Mouse (Mus musculus) ovary, adult 18-20 months (tissue): Measurements from ENCODE around the gene Pabpc4.

Source experiments
- DNase-seq: peaks from one replicate; pipeline ENCODE4 v3.0.0; 2022; ENCODE audit warnings: low spot score, mixed read lengths

Gene Pabpc4

GRCm38 (mm10) chr4:123261721-123262401, at the start of gene Pabpc4:
Gene Pabpc4, plus strand, starts transcription at chr4:123262351.
- DNase-seq: no peak

DNA sequence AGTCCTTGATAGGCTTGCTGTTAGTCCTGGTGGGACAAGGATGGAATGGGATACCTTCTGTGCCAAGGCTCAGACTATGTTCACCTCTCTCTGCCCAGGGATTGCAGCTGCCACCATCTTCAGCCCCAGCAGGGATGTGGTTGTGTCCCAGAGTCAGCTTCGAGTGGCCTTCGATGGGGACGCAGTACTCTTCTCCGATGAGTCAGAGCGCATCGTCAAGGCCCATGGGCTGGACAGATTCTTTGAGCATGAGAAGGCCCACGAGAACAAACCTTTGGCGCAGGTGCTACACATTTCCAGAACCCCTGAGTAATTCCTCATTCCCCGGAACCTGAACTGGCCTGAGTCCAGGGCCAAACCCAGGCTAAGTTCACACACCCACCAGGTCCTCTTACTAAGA, 48.2 kb upstream of the Pabpc4 start:
- no peak for DNase-seq

DNA sequence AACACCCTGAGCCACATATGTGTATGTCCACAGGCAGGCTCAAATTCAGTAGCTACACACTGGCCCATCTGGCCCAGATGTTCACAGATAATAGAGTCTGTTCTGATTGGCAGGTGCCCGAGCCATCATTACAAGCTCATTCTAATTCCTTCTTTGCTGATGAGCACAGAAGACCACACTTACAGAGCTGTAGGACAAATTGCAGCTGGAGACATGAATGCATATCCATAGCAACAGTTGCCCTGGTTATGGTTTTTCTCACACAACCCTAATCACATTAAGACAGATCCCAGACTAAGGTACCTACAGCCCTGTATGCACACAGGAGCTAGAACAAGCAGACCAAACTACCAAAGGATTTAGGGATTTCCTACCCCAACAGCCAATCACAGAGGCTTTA, 46.8 kb upstream of the Pabpc4 start:
- no peak for DNase-seq

GRCm38 (mm10) chr4:123216782-123217181, 45.4 kb upstream of the Pabpc4 start:
- DNase-seq: no peak

DNA sequence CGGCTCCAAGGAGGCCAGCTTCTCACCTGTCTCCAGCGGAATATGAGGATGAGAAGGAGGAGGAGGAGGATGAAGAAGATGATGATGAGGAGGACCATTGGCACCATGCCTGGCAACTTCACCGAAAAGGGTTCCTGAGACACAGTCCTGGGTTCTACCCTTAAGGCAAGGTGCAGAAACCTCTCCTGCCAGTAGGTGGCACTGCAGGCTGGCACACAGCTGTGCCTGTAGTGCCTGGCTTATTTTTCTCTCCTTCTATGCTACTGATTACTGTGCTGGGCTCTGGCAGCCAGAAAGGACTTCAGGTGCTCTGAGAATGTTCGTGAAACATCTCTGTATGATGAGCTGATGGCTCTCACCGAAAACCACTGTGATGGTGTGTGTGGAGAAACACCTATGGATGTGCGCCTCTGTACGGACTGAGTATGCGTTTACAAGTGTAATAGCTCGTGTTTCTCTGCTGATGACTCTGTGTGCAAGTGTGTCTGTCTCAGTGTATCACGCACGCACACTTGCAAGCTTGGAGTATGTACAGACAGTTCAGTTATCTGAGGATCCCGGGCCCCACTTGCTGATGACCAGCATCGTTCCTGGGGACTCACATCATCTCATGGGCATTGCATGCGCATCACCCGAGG, 42.3 kb upstream of the Pabpc4 start:
- DNase-seq: no peak

DNA sequence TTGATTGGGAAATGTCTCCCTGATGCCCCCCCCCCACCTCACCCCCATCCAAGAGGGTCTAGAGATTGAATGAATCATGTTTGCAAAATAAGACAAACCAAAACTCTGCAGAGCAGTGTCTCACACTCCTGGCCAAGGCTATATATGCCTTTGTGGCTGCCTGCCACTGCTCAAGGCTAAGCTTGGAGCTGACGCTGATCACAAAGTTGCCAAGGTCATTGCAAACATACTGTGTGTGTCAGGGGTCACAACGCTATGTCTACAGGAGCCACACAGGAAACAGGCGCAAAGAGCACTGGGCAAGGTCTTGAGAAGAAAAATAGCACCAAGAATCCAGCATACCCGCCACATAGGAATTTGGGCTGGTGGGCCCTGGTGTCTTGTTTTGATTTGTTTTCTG, 41.5 kb upstream of the Pabpc4 start:
- DNase-seq: peak; percentile 71

DNA sequence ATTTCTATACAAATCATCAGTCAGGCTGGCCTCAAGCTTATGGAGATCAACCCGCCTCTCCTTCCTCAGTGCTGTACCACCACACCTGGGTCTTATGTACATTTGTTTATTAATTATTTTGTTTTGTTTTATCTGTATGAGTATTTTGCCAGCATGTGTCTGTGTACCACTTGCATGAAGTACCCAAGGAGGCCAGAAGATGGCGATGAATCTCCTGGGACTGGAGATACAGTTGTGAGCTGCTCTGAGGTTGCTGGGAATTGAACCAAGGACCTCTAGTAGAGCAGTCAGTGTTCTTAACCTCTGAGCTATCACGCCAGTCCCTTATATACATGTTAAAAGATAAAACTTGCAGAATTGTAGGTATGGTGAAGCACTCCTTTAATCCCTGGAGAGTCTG, 38.8 kb upstream of the Pabpc4 start:
- DNase-seq: no peak

DNA sequence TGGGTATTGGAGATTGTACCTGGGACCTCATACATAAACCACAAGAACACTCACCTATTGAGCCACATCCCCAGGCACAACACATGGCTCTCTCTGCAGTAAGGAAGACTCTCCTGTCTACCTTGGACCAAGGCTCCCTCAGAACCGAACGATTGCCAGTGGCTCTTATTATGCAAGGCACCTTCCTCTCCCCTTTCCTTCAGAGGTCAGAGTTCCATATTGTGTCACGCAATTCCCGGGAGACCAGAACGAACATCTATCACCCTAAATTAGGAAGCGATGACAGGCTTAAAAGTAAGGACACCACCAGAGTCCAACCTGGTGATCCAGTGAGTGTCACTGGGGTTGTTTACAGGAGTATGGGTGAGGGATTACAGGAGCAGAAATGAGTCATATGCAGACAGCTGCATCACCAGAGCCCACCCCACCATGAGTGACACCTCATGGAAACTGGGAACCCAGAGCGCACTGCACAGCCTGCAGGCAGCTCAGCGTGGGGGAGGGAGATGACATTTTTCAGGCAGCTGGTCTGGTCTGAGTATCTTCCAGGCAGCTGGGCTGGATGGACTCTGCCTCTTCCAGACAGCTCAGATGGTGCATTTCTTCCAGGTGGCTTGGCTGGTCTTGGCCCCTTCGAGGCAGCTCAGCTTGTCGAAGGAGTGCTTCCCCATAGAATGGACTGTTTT, 36.3 kb upstream of the Pabpc4 start:
- no peak for DNase-seq

DNA sequence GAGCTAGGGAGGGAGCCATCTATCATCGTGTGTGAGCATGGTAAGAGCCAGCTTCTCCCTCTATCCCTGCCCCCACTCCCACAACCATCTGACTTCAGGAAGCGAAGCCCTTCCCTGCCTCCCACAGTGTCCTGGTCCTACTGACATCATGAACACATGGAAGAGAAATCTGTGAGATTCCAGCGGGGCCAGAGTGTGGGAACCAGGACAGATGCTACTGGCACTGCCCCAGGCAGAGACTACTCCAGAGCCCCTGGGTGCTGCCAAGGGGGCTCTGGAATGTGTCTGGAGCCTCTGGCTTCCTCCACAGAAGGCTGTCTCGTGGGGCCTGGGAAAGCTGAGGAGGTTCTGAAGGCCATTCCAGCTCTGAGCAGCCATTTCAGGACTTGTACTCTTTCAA, 34.4 kb upstream of the Pabpc4 start:
- DNase-seq: no peak

GRCm38 (mm10) chr4:123228270-123228669, 33.9 kb upstream of the Pabpc4 start:
- no peak for DNase-seq

DNA sequence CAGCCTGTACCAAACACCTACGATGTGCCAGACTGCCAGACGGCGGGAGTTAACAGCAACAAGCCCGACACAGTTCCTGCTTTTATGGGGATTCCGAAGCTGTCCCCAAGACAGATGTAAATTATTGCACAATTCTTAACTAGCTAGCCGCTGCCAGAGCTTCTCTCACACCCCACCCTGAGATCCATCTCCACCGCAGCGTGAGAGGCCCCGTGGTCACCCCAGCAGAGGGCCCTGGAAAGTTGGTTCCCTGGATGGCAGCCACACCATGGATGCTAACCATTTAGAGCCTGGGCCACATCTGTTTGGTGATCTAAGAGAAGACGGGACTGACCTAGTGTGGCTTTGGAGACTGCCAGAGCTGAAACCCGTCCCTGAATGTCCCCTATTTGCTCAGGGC, 33.0 kb upstream of the Pabpc4 start:
- DNase-seq: no peak

- no peak for DNase-seq
Measured at GRCm38 (mm10) chr4:123232841-123233240, 29.3 kb upstream of the Pabpc4 start.

DNA sequence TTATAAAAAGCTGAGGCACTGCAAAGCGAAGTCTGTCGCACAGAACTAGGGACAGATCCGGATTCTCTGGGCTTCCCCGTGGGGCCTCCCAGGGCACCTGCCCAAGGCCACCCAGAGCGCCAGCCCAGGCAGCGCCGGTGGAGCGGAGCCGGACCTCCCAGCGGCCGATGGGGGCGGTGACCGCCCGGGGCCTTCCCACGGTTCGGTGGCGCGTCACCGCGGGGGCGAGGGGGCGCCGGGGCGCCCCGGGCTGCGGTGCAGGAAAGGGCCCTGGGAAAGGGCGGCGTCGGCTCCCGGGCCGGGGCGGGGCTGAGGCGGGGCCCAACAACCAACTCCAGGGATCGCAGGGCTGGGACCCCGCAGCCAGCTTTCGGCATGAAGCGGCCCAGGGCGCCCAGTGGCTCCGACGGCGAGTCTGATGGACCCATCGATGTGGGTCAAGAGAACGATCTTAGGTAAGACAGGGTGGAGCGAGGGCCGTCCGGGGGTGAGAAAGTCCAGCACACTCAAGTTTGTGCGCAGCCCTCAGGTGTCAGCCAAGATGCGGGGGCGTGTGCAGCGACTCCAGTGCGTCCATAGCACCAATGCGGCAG, 28.6 kb upstream of the Pabpc4 start, which contains the start of gene Heyl:
Gene Heyl (plus strand): TSS at position 65 of the 593 bp plus-strand sequence.
- peak; percentile 55 for DNase-seq

GRCm38 (mm10) chr4:123235835-123236430, 26.2 kb upstream of the Pabpc4 start:
- DNase-seq: no peak

GRCm38 (mm10) chr4:123236431-123237031, 25.6 kb upstream of the Pabpc4 start:
- DNase-seq: no peak

DNA sequence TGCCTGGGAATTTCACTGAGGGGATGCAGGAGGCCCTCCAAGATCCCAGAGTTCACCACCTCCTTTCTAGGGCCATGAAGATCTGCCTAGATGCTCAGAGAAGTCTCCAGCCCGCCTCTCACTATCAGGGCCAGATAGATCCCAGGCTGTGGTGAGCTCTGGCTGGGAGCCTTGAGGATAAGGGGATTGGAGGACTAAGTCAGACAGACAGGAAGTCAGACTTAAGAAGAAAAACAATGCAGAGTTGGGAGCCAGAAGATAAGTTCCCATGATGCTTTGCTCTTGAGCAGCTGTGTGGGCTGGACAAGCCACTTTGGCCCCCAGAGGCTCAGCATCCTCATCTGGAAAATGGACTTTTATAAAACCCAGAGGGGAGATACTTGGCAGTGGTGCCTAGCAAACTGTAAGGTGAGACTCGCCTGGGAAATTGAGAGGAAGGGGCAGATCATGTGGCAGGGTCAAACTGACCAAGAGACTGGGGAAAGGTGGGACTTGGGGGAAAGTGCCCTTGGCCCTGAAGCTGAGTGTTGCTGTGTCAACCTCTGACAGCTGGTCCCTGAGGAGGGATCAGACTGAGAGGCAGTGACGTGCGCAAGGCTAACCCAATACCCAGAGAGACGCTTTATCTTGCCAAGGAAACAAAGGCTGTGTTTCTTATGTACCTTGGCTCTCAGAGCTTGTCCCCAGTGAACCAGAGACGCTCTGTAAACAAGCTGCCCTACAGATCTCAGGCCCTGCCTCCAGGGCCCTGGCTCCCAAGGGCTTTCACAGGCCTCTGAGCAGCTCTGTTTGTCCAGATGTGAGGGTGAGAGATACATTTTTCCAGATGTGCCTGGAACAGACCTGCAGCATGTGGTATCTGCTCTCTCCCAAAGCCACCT, 24.5 kb upstream of the Pabpc4 start:
- DNase-seq: no peak

DNA sequence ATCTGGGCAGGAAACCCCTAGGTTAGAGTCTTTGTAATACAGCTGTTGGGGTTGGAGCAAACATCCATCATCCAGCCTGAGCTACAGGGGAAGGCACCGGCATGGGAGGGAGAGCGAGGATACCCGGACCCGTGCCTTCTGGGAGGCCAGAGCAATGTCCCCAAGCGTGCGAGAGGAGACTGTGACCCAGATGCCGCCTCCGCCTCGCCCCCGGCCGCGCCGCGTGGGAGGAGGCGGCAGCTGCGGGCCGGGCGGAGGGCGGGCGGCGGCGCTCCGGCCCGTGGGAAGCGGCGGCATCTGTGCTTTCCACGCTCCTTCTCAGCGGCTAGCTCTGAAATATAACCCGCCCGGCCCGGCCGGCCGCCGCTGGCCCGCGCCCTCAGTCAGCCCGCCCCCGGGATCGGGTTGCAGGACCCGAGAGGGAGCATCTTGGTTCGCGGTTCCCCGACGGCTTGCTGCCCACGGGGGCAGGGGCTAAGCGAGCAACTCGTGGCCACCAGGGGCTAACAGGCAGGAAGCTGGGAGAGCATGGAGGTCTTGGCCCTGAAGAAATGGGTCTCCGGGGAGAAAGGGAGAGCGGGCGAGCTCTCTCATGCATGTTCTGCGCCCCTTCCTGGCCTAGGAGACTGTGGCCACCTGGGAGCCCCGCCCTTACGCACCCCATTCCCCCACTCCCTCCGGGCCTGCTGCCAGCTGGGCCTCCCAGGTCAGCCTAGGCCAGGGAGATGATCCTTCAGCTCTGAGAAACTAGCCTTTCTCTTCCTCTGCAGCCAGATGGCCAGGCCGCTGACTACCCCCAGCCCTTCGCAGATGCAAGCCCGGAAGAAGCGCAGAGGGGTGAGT, 22.6 kb upstream of the Pabpc4 start:
- DNase-seq: peak; percentile 60

- no peak for DNase-seq
Measured at GRCm38 (mm10) chr4:123246221-123246620, 15.9 kb upstream of the Pabpc4 start.

DNA sequence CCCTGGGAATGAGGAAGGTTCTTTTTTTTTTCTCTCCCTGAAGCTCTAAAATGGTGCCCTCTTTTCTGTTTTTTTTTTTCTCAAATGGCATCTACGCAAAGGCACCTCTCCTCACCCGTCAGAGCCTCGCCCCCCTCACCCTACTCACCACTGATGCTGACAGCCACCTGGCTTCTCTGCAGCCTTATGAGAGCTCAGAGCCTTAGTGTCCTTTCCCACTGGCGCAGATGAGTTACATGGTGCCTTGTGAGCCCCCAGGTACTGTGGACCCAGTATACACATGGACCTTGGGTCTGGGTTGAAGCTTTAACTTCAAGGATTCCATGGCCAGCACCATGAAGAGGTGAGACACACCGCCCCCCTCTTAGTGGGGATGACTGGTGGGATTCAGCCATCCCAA, 15.5 kb upstream of the Pabpc4 start:
- DNase-seq: no peak
